Mouse (Mus musculus): ENCODE data around the gene Cnnm3.

DNA sequence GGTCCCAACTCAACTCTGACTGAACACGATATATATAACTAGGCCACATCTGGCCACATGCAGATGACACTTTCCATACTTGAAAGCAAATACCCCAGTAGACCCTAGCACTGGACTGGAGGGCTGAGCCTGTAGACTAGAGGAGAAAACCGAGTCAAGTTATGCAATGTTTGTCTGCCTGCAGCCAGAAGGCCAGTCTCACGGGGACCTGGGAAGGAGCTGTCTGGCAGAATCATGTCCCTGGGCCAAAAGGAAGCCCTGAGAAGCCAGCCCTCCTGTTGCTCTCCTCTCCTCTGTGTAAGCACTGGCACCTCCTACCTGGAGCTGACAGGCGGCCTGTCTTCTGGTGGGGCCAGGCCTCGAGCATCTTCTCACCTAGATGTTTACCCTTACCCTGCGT lies 63.7 kb downstream of the Cnnm3 start:
- TF ChIP-seq CTCF (IDR thresholded peaks at IDR 0.05; ENCODE audit: low read depth, low read length): no peak
- TF ChIP-seq POLR2A (IDR thresholded peaks at IDR 0.05; ENCODE audit: extremely low read depth, insufficient read depth, low read length): no peak

All from liver, adult 2 months (tissue).